ENCODE assay signal across 7 mouse cellular contexts in the genomic region with DNA sequence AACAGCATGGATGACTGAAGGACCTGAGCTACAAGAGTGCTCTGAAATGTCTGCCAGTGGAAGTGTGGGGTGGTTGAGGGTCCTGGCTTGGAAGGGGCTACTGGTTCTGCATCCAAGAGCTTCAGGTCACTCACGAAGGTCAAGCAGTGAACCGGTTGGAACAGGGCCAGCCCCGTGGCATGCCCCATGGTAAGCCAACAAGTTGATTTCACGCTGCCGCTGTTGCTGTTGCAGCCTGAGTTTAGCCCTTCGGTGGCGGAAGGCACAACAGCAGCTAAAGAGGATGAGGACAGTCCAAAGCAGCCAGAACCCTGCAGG. TPM values are rescaled to one million over a fixed set of nuclear protein-coding genes. Genes with fewer than 3 reads are reported as not detected.
DNase-seq lines count a peak whose midpoint lies in the region; ATAC-seq and TF ChIP-seq lines count a peak whose summit lies in the region.

No protein-coding gene starts in this region.

- H3K9ac ChIP-seq in stomach, embryonic 14.5 days (replicated peaks; ENCODE audit: low read depth, low read length) = no peak overlapping the region; the same call in 1 of the 2 replicates
- H3K9ac ChIP-seq in stomach, postnatal 0 days (ENCODE audit: low read length) = no peak overlapping the region
- no peak overlapping the region for H3K9ac ChIP-seq in forebrain, postnatal 0 days

- TF ChIP-seq EP300 in stomach, postnatal 0 days (optimal IDR thresholded peaks at IDR 0.05) = no peak

- no peak for DNase-seq in stomach, postnatal 0 days (ENCODE audit: low spot score)
- DNase-seq in forebrain, postnatal 0 days = no peak
- peak; percentile 39 for DNase-seq in limb, embryonic 10.5 days (ENCODE audit: low spot score)
- DNase-seq in thymus, postnatal 14 days = no peak
- no peak for DNase-seq in frontal cortex, adult 2 months (ENCODE audit: extremely low spot score in 1 of 2, low spot score in 1 of 2)
- DNase-seq in frontal cortex, postnatal 10 days (ENCODE audit: low spot score in 2 of 2) = no peak

- no peak for TF ChIP-seq CTCF in stomach, postnatal 0 days (IDR thresholded peaks at IDR 0.05; ENCODE audit: low read depth)
- no peak for TF ChIP-seq CTCF in forebrain, postnatal 0 days (IDR thresholded peaks at IDR 0.05; ENCODE audit: low read depth)

- peaks cover 39% of the 10 kb centered on the region for H3K4me1 ChIP-seq in stomach, embryonic 14.5 days (ENCODE audit: control insufficient read depth, insufficient read depth, low read length)
- no peaks in the 10 kb centered on the region; the same call in none of the 2 replicates for H3K4me1 ChIP-seq in stomach, postnatal 0 days (replicated peaks; ENCODE audit: control insufficient read depth, insufficient read depth)
- peaks cover 22% of the 10 kb centered on the region for H3K4me1 ChIP-seq in forebrain, postnatal 0 days (ENCODE audit: insufficient read depth)
- peaks cover 63% of the 10 kb centered on the region for H3K4me1 ChIP-seq in limb, embryonic 10.5 days

- peaks cover 21% of the 10 kb centered on the region for H3K36me3 ChIP-seq in stomach, embryonic 14.5 days (ENCODE audit: control insufficient read depth, insufficient read depth, low read length)
- peaks cover 5% of the 10 kb centered on the region for H3K36me3 ChIP-seq in stomach, postnatal 0 days (ENCODE audit: control insufficient read depth, insufficient read depth, low read length)
- peaks cover 25% of the 10 kb centered on the region for H3K36me3 ChIP-seq in forebrain, postnatal 0 days (ENCODE audit: insufficient read depth)
- H3K36me3 ChIP-seq in limb, embryonic 10.5 days = peaks cover 41% of the 10 kb centered on the region

- ATAC-seq in stomach, embryonic 14.5 days (ENCODE audit: insufficient number of reproducible peaks, insufficient read depth, low FRiP score, low read depth) = no peak
- no peak for ATAC-seq in stomach, postnatal 0 days (ENCODE audit: low FRiP score, low TSS enrichment)
- ATAC-seq in forebrain, postnatal 0 days = no peak

- no peaks in the 10 kb centered on the region for H3K27me3 ChIP-seq in stomach, embryonic 14.5 days (ENCODE audit: control insufficient read depth, insufficient read depth, low read length)
- no peaks in the 10 kb centered on the region for H3K27me3 ChIP-seq in stomach, postnatal 0 days (ENCODE audit: control insufficient read depth, insufficient read depth, low read length)
- H3K27me3 ChIP-seq in forebrain, postnatal 0 days (ENCODE audit: insufficient read depth, low read length) = no peaks in the 10 kb centered on the region
- H3K27me3 ChIP-seq in limb, embryonic 10.5 days (ENCODE audit: low read depth, poor library complexity, severe bottlenecking) = no peaks in the 10 kb centered on the region

- H3K4me2 ChIP-seq in stomach, embryonic 14.5 days (replicated peaks; ENCODE audit: low read depth, low read length) = peak overlapping the region; percentile 67
- no peak overlapping the region for H3K4me2 ChIP-seq in stomach, postnatal 0 days (replicated peaks; ENCODE audit: low read depth)
- H3K4me2 ChIP-seq in forebrain, postnatal 0 days (ENCODE audit: low read depth) = peak overlapping the region; percentile 93; the same call in 1 of the 2 replicates

- 80% methylated on average over 7 of the region's 7 CpGs for WGBS in stomach, embryonic 14.5 days
- WGBS in stomach, postnatal 0 days = 65% methylated on average over 7 of the region's 7 CpGs
- WGBS in forebrain, postnatal 0 days = 80% methylated on average over 7 of the region's 7 CpGs
- WGBS in limb, embryonic 10.5 days = 88% methylated on average over 7 of the region's 7 CpGs

- no peak overlapping the region; the same call in 1 of the 2 replicates for H3K4me3 ChIP-seq in stomach, embryonic 14.5 days (ENCODE audit: low read depth, low read length)
- no peak overlapping the region for H3K4me3 ChIP-seq in stomach, postnatal 0 days (ENCODE audit: low read depth, low read length)
- H3K4me3 ChIP-seq in forebrain, postnatal 0 days (ENCODE audit: low read depth, low read length) = no peak overlapping the region
- peak overlapping the region; percentile 71 for H3K4me3 ChIP-seq in limb, embryonic 10.5 days

- no peak overlapping the region for H3K27ac ChIP-seq in stomach, embryonic 14.5 days (ENCODE audit: low read length)
- H3K27ac ChIP-seq in stomach, postnatal 0 days (replicated peaks) = no peak overlapping the region
- H3K27ac ChIP-seq in forebrain, postnatal 0 days (ENCODE audit: low read depth, low read length) = no peak overlapping the region
- peak overlapping the region; percentile 99 for H3K27ac ChIP-seq in limb, embryonic 10.5 days

- H3K9me3 ChIP-seq in stomach, embryonic 14.5 days (ENCODE audit: control insufficient read depth, low read depth, low read length) = no peaks in the 10 kb centered on the region
- no peaks in the 10 kb centered on the region for H3K9me3 ChIP-seq in stomach, postnatal 0 days (ENCODE audit: control insufficient read depth, low read length)
- no peaks in the 10 kb centered on the region for H3K9me3 ChIP-seq in forebrain, postnatal 0 days (ENCODE audit: low read length)
- no peaks in the 10 kb centered on the region for H3K9me3 ChIP-seq in limb, embryonic 10.5 days (replicated peaks)

RNA-seq across cellular contexts. Expression of a gene that starts 1.7 kb away (rescaled TPM):
- polyA plus RNA-seq in stomach, embryonic 14.5 days (2014; fragmentation: Nextera tagmentation; extraction: Ambion mirVana) = 91.3 and 99.6 TPM in 2 replicates
- polyA plus RNA-seq in stomach, postnatal 0 days (2015; fragmentation: Nextera tagmentation; extraction: Ambion mirVana) = 57.4 and 59.4 TPM in 2 replicates
- 129 and 151 TPM in 2 replicates for total RNA-seq in forebrain, postnatal 0 days (2014; rRNA removed)
- 104 and 109 TPM in 2 replicates for polyA plus RNA-seq in forebrain, postnatal 0 days (2015; fragmentation: Nextera tagmentation; extraction: Ambion mirVana)
- polyA plus RNA-seq in limb, embryonic 10.5 days (2016; fragmentation: Nextera tagmentation; extraction: Ambion mirVana) = 136 and 188 TPM in 2 replicates
- 95.9 and 107 TPM in 2 replicates for polyA plus RNA-seq in frontal cortex, adult 2 months (2012; rRNA removed)

RNA-seq across cellular contexts. Expression of a gene that starts 4.4 kb away (rescaled TPM):
- polyA plus RNA-seq in stomach, embryonic 14.5 days (2014; fragmentation: Nextera tagmentation; extraction: Ambion mirVana) = 24.4 and 31.2 TPM in 2 replicates
- 23.2 and 24.4 TPM in 2 replicates for polyA plus RNA-seq in stomach, postnatal 0 days (2015; fragmentation: Nextera tagmentation; extraction: Ambion mirVana)
- 39.7 and 43.5 TPM in 2 replicates for total RNA-seq in forebrain, postnatal 0 days (2014; rRNA removed)
- polyA plus RNA-seq in forebrain, postnatal 0 days (2015; fragmentation: Nextera tagmentation; extraction: Ambion mirVana) = 15.7 and 17.4 TPM in 2 replicates
- polyA plus RNA-seq in limb, embryonic 10.5 days (2016; fragmentation: Nextera tagmentation; extraction: Ambion mirVana) = 45.3 and 53.8 TPM in 2 replicates
- polyA plus RNA-seq in frontal cortex, adult 2 months (2012; rRNA removed) = 30.6 and 31.6 TPM in 2 replicates

RNA-seq across cellular contexts. Expression of a gene that starts 5.5 kb away (rescaled TPM):
- polyA plus RNA-seq in stomach, embryonic 14.5 days (2014; fragmentation: Nextera tagmentation; extraction: Ambion mirVana) = 13.6 and 16.5 TPM in 2 replicates
- 7.7 and 9.4 TPM in 2 replicates for polyA plus RNA-seq in stomach, postnatal 0 days (2015; fragmentation: Nextera tagmentation; extraction: Ambion mirVana)
- 40.1 and 44.5 TPM in 2 replicates for total RNA-seq in forebrain, postnatal 0 days (2014; rRNA removed)
- 14.9 and 15.3 TPM in 2 replicates for polyA plus RNA-seq in forebrain, postnatal 0 days (2015; fragmentation: Nextera tagmentation; extraction: Ambion mirVana)
- 17.4 and 17.8 TPM in 2 replicates for polyA plus RNA-seq in limb, embryonic 10.5 days (2016; fragmentation: Nextera tagmentation; extraction: Ambion mirVana)
- polyA plus RNA-seq in frontal cortex, adult 2 months (2012; rRNA removed) = 24.6 and 31.4 TPM in 2 replicates

RNA-seq across cellular contexts. Expression of a gene that starts 10.9 kb away (rescaled TPM):
- polyA plus RNA-seq in stomach, embryonic 14.5 days (2014; fragmentation: Nextera tagmentation; extraction: Ambion mirVana) = 114 and 129 TPM in 2 replicates
- polyA plus RNA-seq in stomach, postnatal 0 days (2015; fragmentation: Nextera tagmentation; extraction: Ambion mirVana) = 108 and 117 TPM in 2 replicates
- 64.6 and 102 TPM in 2 replicates for total RNA-seq in forebrain, postnatal 0 days (2014; rRNA removed)
- 126 and 141 TPM in 2 replicates for polyA plus RNA-seq in forebrain, postnatal 0 days (2015; fragmentation: Nextera tagmentation; extraction: Ambion mirVana)
- polyA plus RNA-seq in limb, embryonic 10.5 days (2016; fragmentation: Nextera tagmentation; extraction: Ambion mirVana) = 150 and 163 TPM in 2 replicates
- polyA plus RNA-seq in frontal cortex, adult 2 months (2012; rRNA removed) = 96.4 and 109 TPM in 2 replicates

RNA-seq across cellular contexts. Expression of a gene that starts 15.6 kb away (rescaled TPM):
- polyA plus RNA-seq in stomach, embryonic 14.5 days (2014; fragmentation: Nextera tagmentation; extraction: Ambion mirVana) = 18.8 and 19.2 TPM in 2 replicates
- polyA plus RNA-seq in stomach, postnatal 0 days (2015; fragmentation: Nextera tagmentation; extraction: Ambion mirVana) = 18.5 and 20.4 TPM in 2 replicates
- 17.1 and 19.4 TPM in 2 replicates for total RNA-seq in forebrain, postnatal 0 days (2014; rRNA removed)
- 7.9 and 8.1 TPM in 2 replicates for polyA plus RNA-seq in forebrain, postnatal 0 days (2015; fragmentation: Nextera tagmentation; extraction: Ambion mirVana)
- polyA plus RNA-seq in limb, embryonic 10.5 days (2016; fragmentation: Nextera tagmentation; extraction: Ambion mirVana) = 34.2 and 51.8 TPM in 2 replicates
- 101 and 119 TPM in 2 replicates for polyA plus RNA-seq in frontal cortex, adult 2 months (2012; rRNA removed)
